Mouse (Mus musculus) lung, embryonic 15.5 days (tissue): ENCODE results near the gene Agbl4. TPM values are rescaled to one million over a fixed set of nuclear protein-coding genes. Genes with fewer than 3 reads are reported as not detected.

ENCODE experiments used
- ATAC-seq: fragments of 200-750 bp; cut with Nextera tagmentation; 2 replicates; pipeline ENCODE4 v1.8.0; 2017; ENCODE audit warnings: moderate number of reproducible peaks, borderline replicate concordance; ENCODE audit not compliant: low FRiP score, low TSS enrichment; ENCODE audit errors: extremely low read depth
- H3K27ac ChIP-seq: fragments of 300-500 bp; sonication (generic); 2 replicates; pipeline ENCODE4 v1.5.1; 2015; ENCODE audit warnings: moderate library complexity, mild to moderate bottlenecking, inconsistent platforms
- H3K27me3 ChIP-seq: fragments of 300-500 bp; sonication (generic); 2 replicates; pipeline ENCODE4 v1.6.1; 2015; ENCODE audit warnings: inconsistent platforms
- H3K36me3 ChIP-seq: fragments of 300-500 bp; sonication (generic); 2 replicates; pipeline ENCODE4 v1.6.1; 2015; ENCODE audit warnings: inconsistent platforms
- H3K4me1 ChIP-seq: fragments of 300-500 bp; sonication (generic); 2 replicates; pipeline ENCODE4 v1.6.1; 2015; ENCODE audit warnings: inconsistent platforms
- H3K4me2 ChIP-seq: fragments of 300-500 bp; sonication (generic); 2 replicates; pipeline ENCODE4 v1.6.1; 2015; ENCODE audit warnings: inconsistent platforms, mild to moderate bottlenecking, moderate library complexity
- H3K4me3 ChIP-seq: fragments of 300-500 bp; sonication (generic); 2 replicates; pipeline ENCODE4 v1.5.1; 2015; ENCODE audit warnings: mild to moderate bottlenecking, inconsistent platforms
- H3K9ac ChIP-seq: fragments of 300-500 bp; sonication (generic); 2 replicates; pipeline ENCODE4 v1.6.1; 2015; ENCODE audit warnings: inconsistent platforms
- H3K9me3 ChIP-seq: fragments of 300-500 bp; sonication (generic); 2 replicates; pipeline ENCODE4 v1.6.1; 2016; ENCODE audit warnings: inconsistent platforms
- whole genome bisulfite sequencing: fragments of 180-500 bp; shearing (Covaris S2); methylation state at CpG from one replicate; pipeline ENCODE4 v1.1.7; 2015; 5-methylcytosine and 5-hydroxymethylcytosine counted together
- polyA plus RNA-seq: library from polyadenylated mRNA; unstranded; fragments of >200 nt; fragmentation: Nextera tagmentation; extraction: Ambion mirVana; gene quantifications from 2 replicates; pipeline ENCODE4 v1.2.1, GENCODE M21; 2015

Agbl4 gene
- polyA plus RNA-seq, 1 experiment from 2014 or later: 0.50 TPM

DNA sequence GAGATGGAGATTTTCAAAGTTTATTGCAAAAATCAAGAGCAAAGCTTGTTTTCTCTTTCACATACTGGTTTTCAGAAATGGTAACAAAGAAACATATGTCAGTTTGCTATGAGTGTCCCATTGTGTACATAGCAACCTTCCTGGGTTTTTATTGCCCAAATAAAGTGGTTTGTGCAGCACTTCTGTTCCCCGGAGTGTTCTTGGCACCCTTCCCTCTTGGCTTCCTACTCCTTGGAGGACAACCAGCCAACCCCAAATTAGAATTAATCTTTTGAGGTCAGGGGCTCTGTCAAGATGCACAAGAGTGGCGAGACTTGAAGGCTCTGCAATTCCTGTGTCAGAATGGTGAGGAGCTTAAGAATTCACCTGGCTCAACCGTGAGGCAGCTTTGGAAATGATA is 1266.7 kb downstream of the Agbl4 start:
- no peaks in the 10 kb centered on the region for H3K36me3 ChIP-seq
- peaks cover 17% of the 10 kb centered on the region for H3K4me1 ChIP-seq
- H3K4me3 ChIP-seq: no peak overlapping the region
- 5% methylated on average over 3 of the region's 3 CpGs for WGBS
- H3K27ac ChIP-seq: peak overlapping the region; percentile 78
- H3K9ac ChIP-seq: no peak overlapping the region
- ATAC-seq: peak; percentile 43; the same call in 1 of the 2 replicates
- H3K9me3 ChIP-seq: no peaks in the 10 kb centered on the region
- no peaks in the 10 kb centered on the region for H3K27me3 ChIP-seq
- H3K4me2 ChIP-seq: no peak overlapping the region

- H3K27me3 ChIP-seq: no peaks in the 10 kb centered on the region
- H3K4me3 ChIP-seq: no peak overlapping the region
- H3K4me2 ChIP-seq: no peak overlapping the region
- H3K9ac ChIP-seq: no peak overlapping the region
- WGBS: 71% methylated on average over 1 of the region's 1 CpGs
- H3K9me3 ChIP-seq: no peaks in the 10 kb centered on the region
- peaks cover 34% of the 10 kb centered on the region for H3K4me1 ChIP-seq
- H3K27ac ChIP-seq: no peak overlapping the region
- ATAC-seq: no peak
- H3K36me3 ChIP-seq: no peaks in the 10 kb centered on the region
Measured at GRCm38 (mm10) chr4:111666713-111667112, 1269.3 kb downstream of the Agbl4 start.

DNA sequence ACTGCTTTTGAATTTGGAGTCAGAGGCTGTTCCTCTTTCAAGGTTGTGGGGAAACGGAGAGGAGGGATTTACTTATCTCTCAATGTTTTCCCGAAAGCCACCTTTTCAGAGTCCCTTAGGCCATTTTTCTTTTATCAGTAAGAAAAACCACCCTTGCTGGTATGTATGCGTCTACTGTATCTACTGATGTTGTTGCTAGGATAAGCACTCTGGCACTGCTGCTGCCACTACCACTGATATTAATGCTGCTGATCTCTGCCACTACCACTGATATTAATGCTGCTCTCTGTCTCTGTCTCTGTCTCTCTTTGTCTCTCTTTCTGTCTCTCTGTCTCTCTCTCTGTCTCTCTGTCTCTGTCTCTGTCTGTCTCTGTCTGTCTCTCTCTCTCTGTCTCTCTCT is 1271.9 kb downstream of the Agbl4 start:
- H3K27ac ChIP-seq: no peak overlapping the region
- H3K4me2 ChIP-seq: no peak overlapping the region
- no peak overlapping the region for H3K9ac ChIP-seq
- H3K36me3 ChIP-seq: no peaks in the 10 kb centered on the region
- no peaks in the 10 kb centered on the region for H3K9me3 ChIP-seq
- H3K4me1 ChIP-seq: peaks cover 24% of the 10 kb centered on the region
- WGBS: 69% methylated on average over 3 of the region's 3 CpGs
- ATAC-seq: no peak
- no peaks in the 10 kb centered on the region for H3K27me3 ChIP-seq
- H3K4me3 ChIP-seq: no peak overlapping the region

GRCm38 (mm10) chr4:111670566-111671421 is 1273.3 kb downstream of the Agbl4 start:
- WGBS: 19% methylated on average over 12 of the region's 12 CpGs
- H3K4me2 ChIP-seq: peak overlapping the region; percentile 22; the same call in 1 of the 2 replicates
- peak overlapping the region; percentile 66 for H3K27ac ChIP-seq
- no peaks in the 10 kb centered on the region for H3K36me3 ChIP-seq
- no peak overlapping the region for H3K9ac ChIP-seq
- ATAC-seq: peak; percentile 74
- no peaks in the 10 kb centered on the region for H3K9me3 ChIP-seq
- no peak overlapping the region for H3K4me3 ChIP-seq
- peaks cover 21% of the 10 kb centered on the region for H3K4me1 ChIP-seq
- H3K27me3 ChIP-seq: no peaks in the 10 kb centered on the region

DNA sequence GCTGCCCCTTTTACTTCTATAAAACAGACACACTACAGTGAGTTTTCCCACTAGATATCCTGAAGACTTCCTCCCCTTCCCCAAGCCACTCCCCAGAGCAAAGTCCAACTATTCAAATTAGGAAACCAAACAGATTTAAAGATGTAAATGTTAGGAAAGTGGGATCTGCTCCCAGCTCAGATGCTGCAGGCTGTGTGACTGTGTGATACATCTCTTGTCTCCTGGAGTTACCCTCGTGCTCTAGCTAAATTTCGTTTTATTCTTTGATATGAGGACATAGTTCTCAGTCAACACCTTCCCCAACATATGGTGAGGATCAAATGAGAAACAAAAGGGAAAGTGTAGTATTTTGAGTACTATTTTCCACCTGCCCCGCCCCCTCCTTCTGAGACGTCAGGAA is 1274.0 kb downstream of the Agbl4 start:
- Histone ChIP-seq H3K4me2 (peak overlapping the region; percentile 22; the same call in 1 of the 2 replicates), H3K4me3 (no peak overlapping the region), H3K36me3 (no peaks in the 10 kb centered on the region), H3K27ac (peak overlapping the region; percentile 66), H3K9me3 (no peaks in the 10 kb centered on the region), H3K4me1 (peaks cover 21% of the 10 kb centered on the region), H3K27me3 (no peaks in the 10 kb centered on the region), H3K9ac (no peak overlapping the region)
- WGBS: 27% methylated on average over 4 of the region's 4 CpGs
- no peak for ATAC-seq

DNA sequence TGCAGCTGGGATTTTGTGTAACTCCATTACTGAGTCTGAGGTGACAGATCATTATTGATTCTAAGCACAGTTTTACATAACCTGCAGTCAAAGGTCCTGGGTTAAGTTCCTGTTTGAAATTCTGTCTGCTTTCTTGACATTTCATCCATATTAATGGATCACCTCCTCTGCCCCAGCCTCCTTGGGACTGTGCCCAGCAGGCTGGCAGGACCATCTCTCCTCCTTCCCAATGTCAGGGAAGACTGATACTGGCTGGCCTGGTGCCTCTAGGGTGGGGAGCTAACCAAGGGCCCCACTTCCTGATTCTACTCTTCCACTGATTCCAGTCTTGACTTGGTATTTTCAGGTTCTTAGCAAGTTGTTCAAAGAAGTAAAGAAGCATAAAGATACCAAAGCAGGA is 1276.4 kb downstream of the Agbl4 start:
- H3K27ac ChIP-seq: no peak overlapping the region
- H3K4me1 ChIP-seq: peaks cover 21% of the 10 kb centered on the region
- ATAC-seq: no peak
- no peak overlapping the region for H3K4me2 ChIP-seq
- H3K27me3 ChIP-seq: no peaks in the 10 kb centered on the region
- H3K9ac ChIP-seq: no peak overlapping the region
- no peak overlapping the region for H3K4me3 ChIP-seq
- no peaks in the 10 kb centered on the region for H3K36me3 ChIP-seq
- H3K9me3 ChIP-seq: no peaks in the 10 kb centered on the region

GRCm38 (mm10) chr4:111681926-111682325 is 1284.5 kb downstream of the Agbl4 start:
- H3K36me3 ChIP-seq: no peaks in the 10 kb centered on the region
- no peaks in the 10 kb centered on the region for H3K9me3 ChIP-seq
- H3K4me2 ChIP-seq: no peak overlapping the region
- no peak overlapping the region for H3K4me3 ChIP-seq
- H3K4me1 ChIP-seq: 0 out of 2 replicates have a peak, but pooled peaks cover 4% of the 10 kb centered on the region
- no peak overlapping the region for H3K9ac ChIP-seq
- 89% methylated on average over 5 of the region's 5 CpGs for WGBS
- ATAC-seq: no peak
- H3K27me3 ChIP-seq: no peaks in the 10 kb centered on the region
- no peak overlapping the region for H3K27ac ChIP-seq

GRCm38 (mm10) chr4:111682793-111683192 is 1285.3 kb downstream of the Agbl4 start:
- Histone ChIP-seq H3K36me3 (no peaks in the 10 kb centered on the region), H3K4me2 (no peak overlapping the region), H3K9ac (no peak overlapping the region), H3K4me1 (peaks cover 9% of the 10 kb centered on the region; the same call in 1 of the 2 replicates), H3K27ac (no peak overlapping the region), H3K4me3 (no peak overlapping the region), H3K27me3 (no peaks in the 10 kb centered on the region), H3K9me3 (no peaks in the 10 kb centered on the region)
- no peak for ATAC-seq
- 67% methylated on average over 3 of the region's 3 CpGs for WGBS

- 47% methylated on average over 5 of the region's 5 CpGs for WGBS
- Histone ChIP-seq H3K27me3 (no peaks in the 10 kb centered on the region), H3K9me3 (no peaks in the 10 kb centered on the region), H3K4me3 (no peak overlapping the region), H3K9ac (no peak overlapping the region), H3K4me1 (peaks cover 9% of the 10 kb centered on the region; the same call in 1 of the 2 replicates), H3K4me2 (no peak overlapping the region), H3K36me3 (no peaks in the 10 kb centered on the region), H3K27ac (no peak overlapping the region)
- no peak for ATAC-seq
Measured at GRCm38 (mm10) chr4:111683843-111684242, 1286.4 kb downstream of the Agbl4 start.

GRCm38 (mm10) chr4:111685951-111686350 is 1288.5 kb downstream of the Agbl4 start:
- Histone ChIP-seq H3K9ac (no peak overlapping the region), H3K36me3 (no peaks in the 10 kb centered on the region), H3K27ac (no peak overlapping the region), H3K9me3 (no peaks in the 10 kb centered on the region), H3K4me2 (no peak overlapping the region), H3K4me1 (peaks cover 13% of the 10 kb centered on the region), H3K27me3 (no peaks in the 10 kb centered on the region), H3K4me3 (no peak overlapping the region)
- no peak for ATAC-seq
- 81% methylated on average over 2 of the region's 2 CpGs for WGBS

DNA sequence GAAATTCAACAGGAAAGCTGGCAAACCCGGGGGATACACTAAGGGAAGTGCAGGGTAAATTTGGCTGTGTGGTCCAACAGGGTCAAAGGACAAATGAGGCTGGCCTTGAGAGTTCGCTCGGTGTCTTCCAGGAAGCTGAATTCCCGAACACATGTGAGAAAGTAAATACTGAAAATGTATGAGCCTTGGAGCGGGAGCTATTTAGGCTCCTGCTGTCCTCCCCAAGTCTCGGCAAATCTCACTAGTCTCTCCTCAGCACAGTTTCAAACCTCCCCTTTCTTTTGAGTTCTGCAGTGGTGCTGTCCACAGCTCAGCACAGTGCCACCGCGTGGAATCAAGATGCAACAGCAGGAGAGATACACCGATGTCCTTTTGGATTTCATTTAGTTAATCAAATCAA is 1289.5 kb downstream of the Agbl4 start:
- H3K9me3 ChIP-seq: no peaks in the 10 kb centered on the region
- peak; percentile 83; the same call in 1 of the 2 replicates for ATAC-seq
- peaks cover 20% of the 10 kb centered on the region for H3K4me1 ChIP-seq
- H3K4me3 ChIP-seq: peak overlapping the region; percentile 21; the same call in 1 of the 2 replicates
- no peak overlapping the region for H3K9ac ChIP-seq
- H3K27me3 ChIP-seq: no peaks in the 10 kb centered on the region
- H3K4me2 ChIP-seq: peak overlapping the region; percentile 45
- 4% methylated on average over 9 of the region's 9 CpGs for WGBS
- H3K36me3 ChIP-seq: no peaks in the 10 kb centered on the region
- H3K27ac ChIP-seq: no peak overlapping the region

- Histone ChIP-seq H3K4me2 (peak overlapping the region; percentile 45), H3K4me3 (peak overlapping the region; percentile 12; the same call in 1 of the 2 replicates), H3K27ac (no peak overlapping the region), H3K27me3 (no peaks in the 10 kb centered on the region), H3K36me3 (no peaks in the 10 kb centered on the region), H3K9ac (no peak overlapping the region), H3K4me1 (peaks cover 20% of the 10 kb centered on the region), H3K9me3 (no peaks in the 10 kb centered on the region)
- WGBS: 10% methylated on average over 6 of the region's 6 CpGs
- peak; percentile 69; the same call in 1 of the 2 replicates for ATAC-seq
Measured at GRCm38 (mm10) chr4:111687613-111688012, 1290.2 kb downstream of the Agbl4 start.
